Mouse (Mus musculus): ENCODE results near the gene Fam53b.

Gene Fam53b

DNA sequence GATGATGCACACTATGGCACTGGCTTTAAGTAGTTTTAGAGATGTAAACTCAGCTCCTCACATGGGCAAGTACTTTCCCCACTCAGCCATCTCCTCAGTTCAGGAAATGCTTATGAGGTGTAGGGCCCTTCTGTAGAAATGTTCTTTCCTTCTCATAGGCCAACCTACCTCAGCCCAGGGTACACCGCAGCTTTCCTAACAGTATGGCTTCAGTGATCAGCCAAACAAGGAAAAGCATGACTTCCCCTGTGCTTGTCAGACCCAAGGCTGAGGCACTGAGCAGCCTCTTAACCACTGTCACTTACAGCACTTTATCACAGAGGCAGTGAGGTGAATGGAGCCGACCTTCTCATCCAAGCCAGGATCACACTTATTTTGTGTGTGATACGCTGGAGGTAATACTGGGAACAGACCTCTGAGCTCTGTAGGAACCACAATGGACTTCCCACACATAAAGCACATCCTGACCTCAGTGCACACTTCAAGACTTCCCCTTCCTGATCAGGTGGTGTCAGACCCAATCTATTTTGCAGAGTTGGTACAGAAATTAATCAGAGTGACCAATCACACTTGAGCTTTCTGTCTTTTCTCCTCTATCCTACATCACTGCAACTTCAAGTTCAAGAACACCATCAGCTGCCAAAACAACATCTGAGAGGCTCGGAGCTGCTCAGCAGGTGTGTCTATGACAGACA, 26.0 kb downstream of the Fam53b start:
- DNase-seq (ENCODE audit: low read depth) = peak; percentile 33

DNA sequence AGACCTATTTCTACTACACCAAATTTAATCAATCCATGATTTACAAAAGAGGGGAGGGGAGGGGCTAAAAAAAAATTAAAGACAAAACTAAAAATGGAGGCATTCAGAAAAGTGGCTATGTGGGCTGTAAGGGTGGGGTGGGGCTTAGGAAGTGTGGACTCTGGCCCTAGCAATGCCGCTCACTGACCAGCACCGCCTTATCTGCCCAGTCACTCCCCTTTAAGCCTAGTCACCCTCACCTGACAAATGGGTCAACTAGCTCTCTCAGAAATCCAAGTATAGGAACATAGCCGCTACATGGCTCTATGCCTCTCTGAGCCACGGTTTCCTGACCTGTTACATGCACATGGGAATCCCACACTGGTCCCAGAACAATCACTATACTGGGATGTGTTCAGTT, 26.7 kb downstream of the Fam53b start:
- no peak for DNase-seq (ENCODE audit: low read depth)

DNA sequence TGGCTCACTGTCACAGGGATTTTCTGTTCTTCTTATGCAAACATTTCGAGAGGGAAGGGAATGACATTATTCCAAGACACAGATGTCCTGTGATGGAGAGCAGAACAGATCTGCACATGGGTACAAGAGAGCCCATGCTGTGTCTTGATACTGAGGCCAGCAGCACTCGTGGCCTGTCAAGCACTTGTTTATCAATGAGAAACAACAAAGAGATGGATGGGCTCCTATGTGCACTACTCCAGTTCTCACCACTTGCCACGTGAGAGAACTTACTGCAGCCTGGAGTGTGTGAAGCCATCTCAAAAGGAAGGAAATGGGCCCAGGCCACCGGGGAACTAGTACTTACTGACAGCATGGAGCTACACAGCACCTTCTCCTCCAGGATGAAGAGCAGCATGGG, 27.2 kb downstream of the Fam53b start:
- no peak for DNase-seq (ENCODE audit: low read depth)

DNA sequence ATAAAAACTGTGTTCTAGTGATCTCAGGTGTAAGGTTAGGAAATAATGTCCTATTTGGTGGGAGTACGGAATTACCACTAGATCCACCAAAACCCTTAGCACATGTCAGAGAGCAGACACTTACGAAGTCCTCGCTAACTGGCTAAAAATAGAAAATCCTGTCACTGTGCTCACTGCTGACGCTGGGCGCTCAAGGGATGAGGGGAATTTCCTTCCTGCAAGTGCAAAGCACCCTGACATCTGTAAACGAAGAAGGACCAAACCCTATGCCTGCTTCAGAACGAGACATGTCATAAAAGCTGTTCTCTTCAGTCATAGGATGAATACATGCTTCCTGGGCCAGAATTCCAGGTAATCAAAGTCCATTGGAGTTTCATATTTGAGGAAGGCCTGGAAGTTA, 27.7 kb downstream of the Fam53b start:
- DNase-seq (ENCODE audit: low read depth) = no peak

DNA sequence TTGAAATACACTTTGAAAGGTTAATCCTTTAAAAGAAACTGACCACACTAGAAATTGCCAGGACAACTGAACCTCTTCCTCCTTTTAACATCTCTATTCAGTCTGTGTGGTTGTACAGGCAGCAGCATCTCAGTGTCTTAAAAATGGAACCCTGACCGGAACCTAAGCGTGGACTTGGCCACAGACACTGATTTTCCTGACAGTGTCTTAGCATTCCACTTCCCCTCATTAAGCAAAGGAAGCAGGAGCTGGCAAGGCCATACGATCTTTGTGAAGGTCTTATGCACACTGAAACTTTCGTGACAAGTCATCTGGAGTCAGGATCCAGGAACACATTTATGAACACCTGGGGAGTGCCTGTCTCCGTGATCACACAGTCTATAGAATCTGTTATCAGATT, 29.6 kb downstream of the Fam53b start:
- DNase-seq (ENCODE audit: low read depth) = no peak

DNA sequence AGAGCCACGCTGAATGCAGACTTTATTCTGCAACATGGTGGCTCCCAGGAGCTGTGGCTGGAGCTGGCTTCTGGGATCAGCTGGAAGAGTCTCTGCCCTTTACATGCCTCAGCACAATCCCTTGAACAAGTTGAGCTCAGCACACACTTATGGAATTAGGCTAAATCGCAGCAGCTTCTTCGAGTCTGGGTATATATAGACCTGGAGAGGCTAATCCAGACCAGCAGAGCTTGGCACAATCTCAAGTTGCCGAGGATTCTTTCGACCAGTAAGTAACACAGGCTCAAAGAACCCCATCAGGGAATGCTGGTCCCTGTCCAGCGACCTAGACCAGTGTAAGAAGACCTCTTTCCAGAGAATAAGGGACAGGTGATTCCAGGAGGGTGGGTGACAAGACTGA, 31.8 kb downstream of the Fam53b start:
- no peak for DNase-seq (ENCODE audit: low read depth)

DNA sequence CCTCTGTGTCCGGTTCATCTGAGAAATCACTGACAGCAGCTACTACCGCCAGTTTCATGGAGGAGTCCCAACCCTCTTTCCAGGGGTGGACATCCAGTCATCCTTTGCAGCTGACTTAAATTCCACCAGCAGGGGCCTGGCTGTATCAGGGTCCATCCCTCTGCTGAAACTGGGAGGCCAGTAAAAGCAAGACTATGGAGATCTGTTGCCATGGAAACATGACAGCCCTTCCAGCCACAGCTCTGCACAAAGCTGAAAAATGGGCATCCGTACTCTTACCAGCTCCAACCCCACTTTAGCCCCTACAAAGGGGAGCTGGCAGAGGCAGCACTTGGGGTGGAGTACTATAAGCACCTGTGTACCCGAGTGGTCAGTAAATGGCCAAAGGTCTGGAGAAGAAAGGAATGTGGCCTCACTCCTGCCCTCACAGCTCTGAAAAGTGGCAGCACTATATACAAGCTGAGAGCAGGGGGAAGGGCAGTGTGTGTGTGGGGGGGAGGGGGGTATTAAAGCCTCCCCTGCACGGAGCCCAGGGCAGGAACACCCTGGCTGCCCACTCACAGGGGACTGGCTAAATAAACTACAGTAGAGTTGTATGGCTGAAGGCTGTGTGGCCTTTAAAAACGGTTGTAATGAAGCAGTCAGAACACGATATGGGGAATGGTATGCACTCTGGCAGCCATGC, 32.4 kb downstream of the Fam53b start:
- DNase-seq (ENCODE audit: low read depth) = no peak

DNA sequence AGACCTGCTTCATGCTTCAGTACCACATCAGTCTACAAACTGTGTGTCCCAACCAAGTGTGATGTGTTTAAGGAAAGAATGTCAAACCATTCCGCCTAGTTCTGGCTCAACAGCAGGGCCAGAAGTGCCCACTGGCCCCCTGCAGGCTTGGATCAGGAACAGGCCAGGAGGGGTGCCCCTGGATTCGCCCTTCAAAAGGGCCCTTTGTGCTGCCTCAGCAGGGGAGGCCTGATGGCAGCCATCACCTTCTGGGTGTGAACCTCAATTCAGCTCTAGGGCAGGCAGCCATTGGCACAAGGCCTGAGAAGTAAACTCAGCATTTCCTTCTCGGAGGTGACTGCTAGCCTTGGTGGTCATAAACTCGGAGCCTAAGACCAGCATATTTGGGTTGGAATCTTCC, 33.1 kb downstream of the Fam53b start:
- DNase-seq (ENCODE audit: low read depth) = no peak

DNA sequence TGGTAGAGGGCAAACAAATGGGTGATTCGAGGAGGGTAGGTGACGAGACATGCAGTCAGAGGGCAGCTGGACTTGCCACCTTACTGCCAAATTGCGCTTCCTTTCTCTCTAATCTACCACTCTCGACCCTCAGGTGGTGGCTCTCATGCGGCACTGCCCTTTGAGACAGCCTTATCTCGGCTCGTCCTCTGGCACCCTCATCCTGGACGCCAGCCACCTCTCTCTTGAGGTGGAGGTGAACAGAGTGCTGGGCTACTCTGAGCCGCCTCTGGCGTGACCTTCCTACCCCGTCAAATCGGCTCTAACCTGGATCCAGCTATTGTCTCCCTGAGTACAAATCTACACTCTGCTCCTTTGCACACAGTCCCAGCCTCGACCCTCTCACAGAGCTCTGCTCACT, 35.1 kb downstream of the Fam53b start:
- no peak for DNase-seq (ENCODE audit: low read depth)

DNA sequence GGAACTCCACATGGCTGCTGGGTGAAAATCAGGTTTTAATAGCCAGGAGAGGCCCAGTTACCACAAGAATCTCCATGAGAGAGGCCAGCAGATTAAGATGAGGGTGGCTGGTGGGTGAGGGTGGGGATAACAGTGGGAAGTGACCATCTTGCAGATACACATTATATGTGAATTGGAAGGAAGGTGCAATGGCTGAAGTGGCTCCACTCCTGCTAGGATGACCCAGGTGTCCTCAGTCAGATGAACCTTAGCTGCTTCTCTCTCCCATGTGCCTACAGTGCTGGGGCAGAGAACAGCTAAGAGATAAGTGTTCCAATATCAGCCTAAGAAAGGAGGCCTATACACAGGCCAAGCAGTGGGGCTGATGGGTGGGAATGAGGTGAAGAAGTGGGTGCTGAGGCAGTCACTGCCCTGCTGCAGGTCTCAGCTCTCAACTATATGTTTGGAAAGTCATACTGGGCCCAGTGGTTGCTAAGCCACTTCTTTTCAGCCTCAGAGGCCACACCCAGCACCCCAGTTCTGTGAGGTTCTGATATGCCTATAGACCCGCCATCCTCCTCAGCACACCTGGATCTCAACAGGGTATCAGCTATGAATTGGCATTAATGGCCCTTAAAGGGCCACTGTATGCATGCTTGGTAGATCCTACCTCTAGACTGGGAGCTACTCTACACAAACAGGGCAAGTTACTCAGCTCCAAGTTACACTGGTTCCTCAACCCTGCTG, 35.8 kb downstream of the Fam53b start:
- DNase-seq (ENCODE audit: low read depth) = no peak

DNA sequence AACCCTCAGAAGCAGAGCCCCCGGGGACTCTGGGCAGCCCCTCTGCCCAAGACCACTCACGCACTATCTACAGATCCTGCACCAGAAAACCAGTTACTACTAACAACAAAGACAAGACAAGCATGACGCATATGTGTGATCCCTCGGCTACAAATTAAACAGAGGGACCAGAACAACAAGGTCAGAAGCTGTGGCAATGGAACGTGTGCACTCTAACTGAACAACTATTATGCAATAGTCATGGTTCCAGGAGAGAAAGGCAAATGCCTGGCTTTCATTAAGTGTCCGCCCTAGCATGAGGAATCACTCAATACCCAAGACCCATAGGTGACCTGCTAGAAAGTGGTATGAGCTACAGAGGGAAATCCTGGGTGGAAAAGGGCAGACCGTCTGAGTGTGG, 36.6 kb downstream of the Fam53b start:
- peak; percentile 5 for DNase-seq (ENCODE audit: low read depth)

DNA sequence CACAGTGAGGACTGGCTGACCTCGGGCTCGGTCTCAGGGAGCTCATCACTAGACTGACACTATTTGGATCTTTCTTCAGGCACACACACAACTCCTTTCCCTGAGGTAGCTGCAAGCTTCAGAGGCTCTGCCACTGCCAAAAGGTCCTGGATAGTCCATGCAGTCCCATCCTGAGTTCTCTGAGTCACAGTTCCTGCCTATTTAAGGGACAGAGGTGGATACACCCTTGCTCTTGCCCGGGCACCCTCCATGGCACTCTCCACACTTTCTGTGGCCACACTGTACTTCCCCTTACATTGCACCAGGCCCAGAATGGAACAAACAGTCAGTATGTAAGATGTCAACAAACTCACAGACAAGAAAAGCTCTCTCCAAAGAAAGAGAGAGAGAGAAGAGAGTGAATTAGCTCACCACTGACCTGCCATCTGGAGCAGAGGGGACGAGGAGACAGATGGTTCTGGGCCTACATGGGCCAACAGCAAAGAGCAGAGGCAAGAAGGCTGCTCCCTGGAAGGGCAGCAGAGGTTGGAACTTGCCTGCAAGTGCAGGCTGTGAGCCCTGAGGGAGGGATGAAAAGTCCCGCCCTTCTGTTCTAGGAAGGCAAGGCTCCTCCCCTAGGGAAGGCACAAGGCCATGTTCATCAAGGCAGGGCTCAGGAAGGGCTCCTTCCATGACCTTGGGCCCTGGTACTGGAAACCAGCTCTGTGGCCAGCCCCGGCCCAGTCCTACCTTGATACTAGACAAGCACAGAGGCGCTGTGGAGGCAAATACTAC, 37.2 kb downstream of the Fam53b start:
- DNase-seq (ENCODE audit: low read depth) = peak; percentile 11

DNA sequence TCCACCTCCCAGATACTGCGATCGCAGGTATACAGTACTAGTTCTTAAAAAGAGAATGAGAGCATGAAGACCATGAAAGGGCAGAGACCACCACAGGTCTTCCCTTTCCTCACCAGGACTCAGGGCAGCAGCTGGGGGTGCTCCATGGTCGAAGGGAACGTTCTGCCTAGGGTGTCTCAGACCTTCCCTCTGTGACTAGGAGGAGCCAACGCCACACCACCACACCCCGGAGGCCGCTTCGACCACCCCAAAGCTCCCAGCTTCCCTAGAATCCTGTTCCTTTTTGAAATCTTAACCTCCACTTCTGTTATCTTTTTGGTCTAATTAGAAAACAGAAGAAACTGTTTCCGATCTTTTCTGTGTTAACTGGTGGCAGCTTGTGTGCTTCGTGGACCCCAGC, 37.8 kb downstream of the Fam53b start:
- DNase-seq (ENCODE audit: low read depth) = no peak

DNA sequence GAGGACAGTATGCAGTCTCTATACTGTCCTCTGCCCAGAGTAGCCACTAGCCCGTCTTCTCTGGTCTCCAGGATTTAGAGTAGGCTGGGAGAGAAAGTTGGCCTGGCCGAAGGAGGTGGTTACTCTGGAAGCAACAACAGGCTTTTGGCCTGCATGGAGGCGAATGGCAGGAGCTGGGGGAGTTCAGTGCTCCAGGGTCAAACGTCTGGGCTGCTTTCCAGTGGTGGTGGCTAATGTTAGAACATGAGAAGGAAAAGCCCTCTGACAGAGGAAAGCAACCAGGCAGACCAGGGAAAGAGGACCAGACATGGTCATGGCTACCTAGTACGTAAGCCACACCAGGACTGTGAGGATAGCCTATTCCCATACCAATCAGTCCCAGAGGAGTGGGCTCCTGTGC, 38.4 kb downstream of the Fam53b start:
- no peak for DNase-seq (ENCODE audit: low read depth)

DNA sequence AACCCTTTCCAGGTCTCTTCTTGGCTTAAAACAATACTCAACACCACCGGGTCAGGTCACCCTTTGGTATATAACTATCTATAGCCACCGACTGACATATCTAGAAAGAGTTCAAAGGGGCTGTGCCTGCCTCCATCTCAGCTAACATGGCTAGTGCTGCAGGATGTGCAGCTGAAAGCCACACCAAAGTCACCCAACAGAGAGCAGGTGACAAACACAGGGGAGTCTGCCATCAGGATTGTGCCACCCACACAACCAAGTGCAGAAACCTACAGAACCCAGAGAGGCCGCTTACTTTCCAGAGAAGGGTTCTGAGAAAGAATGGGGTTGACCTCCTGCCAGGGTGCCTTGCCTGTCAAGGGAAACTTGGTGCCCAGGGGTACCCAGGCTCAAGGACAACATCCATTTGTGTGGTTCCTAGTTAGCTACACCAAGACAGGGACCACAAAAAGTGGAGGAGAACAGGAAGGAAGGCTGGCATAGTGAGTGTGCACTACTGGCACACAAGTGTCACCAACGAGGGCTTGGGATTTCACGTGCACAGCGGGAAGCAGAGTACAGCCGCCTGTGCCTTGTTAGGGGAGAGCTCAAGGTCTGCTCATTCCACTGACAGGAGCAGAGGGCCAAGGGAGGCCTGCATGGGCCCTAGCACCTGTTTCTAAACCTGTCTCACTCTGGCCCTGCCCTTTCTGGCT, 40.5 kb downstream of the Fam53b start:
- DNase-seq (ENCODE audit: low read depth) = no peak

DNA sequence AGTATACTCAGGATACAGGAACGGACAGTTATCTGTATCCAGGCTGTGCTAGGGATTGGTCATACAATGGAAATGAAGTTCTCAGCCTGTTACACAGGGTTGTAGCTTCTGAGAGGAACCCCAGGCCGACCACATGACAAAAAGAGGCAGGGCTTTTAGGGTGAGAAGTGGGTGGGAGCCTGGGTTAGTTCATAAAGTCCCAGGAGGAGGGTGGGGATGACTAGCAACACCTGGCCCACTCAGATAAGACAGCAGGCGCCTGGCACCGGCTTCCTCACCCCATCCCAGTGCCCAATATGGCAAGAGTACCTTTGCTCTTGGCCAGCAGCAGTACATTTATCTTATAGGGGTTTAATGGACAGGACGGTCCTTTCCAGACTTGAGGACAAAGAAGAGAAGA, 41.2 kb downstream of the Fam53b start:
- no peak for DNase-seq (ENCODE audit: low read depth)

DNA sequence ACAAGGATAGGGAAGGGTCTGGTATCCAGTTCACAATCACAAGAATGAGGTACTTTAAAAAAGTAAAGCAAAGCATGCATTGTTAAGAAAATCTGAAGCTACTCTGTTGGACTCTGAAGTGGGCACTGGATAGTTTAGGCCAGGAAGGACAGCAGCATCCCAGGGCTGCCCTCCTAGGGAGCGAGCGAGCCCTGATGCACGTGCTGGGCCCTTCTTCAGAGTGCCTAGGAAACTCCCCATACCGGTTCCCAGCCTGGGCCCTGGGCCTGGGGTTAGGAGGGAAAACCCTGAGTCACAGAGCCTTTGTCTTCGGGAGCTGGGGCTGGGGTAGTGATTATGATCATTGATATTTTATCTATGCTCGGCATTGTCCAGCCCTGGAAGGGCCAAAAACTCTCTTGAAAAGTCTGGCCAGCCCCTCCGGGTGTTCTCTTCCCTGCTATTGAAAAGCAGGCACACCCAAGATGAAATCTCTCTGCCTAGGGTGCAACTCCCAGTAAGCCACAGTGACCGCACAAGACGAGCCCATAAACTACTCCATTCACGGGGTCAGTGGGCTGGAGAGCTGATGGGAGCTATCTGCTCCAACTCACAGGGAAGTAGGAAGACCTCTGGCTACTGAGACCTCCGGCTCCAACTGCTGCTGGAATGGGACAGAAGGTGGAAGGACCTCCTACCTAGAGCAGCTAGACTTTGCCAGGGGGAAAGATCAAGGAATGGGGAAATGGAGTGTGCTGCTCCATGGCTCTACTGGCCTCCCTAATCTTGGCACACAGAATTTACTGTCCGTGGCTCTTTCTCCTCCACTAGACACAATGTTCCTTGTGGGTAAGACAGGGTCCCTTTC, 45.0 kb downstream of the Fam53b start:
- no peak for DNase-seq (ENCODE audit: low read depth)

DNA sequence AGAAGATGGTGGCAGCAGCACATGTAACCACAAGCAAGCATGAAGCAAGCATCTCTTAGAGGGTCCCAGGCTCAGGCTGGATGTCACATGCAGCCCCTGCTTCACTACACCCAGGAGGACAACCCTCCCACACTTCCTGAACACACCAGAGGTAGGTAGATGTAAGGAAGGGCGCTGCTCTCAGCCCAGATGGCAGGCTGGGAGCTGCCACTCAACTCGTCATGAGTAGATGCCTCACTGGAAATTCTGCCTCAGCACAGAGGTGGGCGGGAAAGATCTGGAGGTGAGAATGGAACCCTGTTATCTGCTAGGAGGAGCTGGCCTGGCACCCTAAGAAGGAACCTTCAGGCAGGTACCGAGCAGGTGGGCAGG, 45.7 kb downstream of the Fam53b start:
- DNase-seq (ENCODE audit: low read depth) = no peak

DNA sequence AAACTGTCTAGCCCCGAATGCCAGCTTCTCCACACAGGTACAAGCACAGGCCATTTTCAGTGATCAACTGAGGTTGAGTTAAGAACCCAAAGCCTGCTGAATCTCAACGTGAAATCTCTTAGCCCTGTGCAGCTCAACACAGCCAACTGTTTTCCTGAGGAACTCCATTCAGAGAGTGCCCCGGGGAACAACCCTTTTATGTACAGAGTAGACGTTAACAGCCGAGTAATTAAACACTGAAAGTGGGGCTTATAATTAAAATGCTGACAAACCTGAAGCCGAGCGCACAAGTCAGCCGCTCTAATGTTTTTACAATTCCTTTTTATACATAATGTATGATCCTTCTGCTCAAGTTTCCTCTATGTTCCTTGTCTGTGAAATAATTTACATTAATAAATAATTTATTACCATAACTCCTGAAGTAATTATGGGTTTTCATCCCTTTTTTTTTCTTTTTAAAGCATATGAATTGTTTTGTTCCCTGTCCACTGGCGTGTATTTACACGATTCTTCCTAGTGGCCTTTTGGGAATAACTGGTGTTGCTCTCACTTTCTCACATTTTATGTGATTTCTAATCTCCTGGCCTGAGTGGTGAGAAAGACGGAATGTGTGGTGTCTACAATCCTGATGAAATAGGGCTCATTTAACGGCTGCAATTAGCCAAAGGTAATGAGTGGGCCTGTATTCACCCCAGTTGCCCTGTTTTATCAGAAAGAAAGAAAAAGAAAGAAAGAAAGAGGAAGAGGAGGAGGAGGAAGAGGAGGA, 46.3 kb downstream of the Fam53b start:
- DNase-seq (ENCODE audit: low read depth) = no peak

DNA sequence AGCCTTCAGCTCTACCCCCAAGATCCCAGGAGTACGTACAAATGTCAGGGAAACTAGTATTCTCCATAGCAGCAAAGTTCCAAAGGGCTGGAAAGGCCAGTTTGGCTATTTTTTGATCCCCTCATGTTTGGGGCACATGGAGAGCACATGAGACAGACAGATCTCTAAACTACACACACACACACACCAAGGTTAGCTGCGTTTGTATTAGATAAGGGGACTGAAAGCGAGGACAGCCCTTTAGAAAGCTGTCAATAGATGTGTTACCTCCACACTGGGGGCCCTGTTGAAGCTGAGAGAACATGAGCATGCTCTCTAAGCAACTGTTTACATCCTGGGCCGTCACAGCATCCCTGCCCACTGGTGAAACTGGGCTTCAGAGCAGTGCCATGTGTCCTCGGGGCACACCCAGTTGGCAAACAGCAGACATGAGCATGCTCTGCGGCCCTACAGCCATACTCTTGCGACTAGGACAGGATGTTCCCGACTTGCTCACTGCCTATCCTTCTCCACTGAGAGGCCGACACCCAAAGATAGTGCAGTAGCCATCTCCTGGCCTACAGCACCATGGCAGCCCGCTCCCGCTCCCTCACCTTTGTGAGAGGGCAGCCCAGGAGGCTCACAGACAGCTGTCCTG, 47.3 kb downstream of the Fam53b start:
- no peak for DNase-seq (ENCODE audit: low read depth)

Measured in 416B (cell line).